Mouse (Mus musculus) heart, embryonic 11.5 days (tissue): Measurements from ENCODE around the gene Gcc2. TPM values are rescaled to one million over a fixed set of nuclear protein-coding genes. Genes with fewer than 3 reads are reported as not detected.
A peak's percentile ranks its signal among the peaks of the same experiment; 100 is the strongest.
"Not testable (repeated sequence)": the region's sequence is repeated elsewhere in the genome, so short reads cannot be mapped to it uniquely, and the experiment has no call there.

ENCODE experiments used
- ATAC-seq: fragments of 200-750 bp; cut with Nextera tagmentation; replicated peaks from 2 replicates; pipeline ENCODE4 v1.8.0; 2017; ENCODE audit warnings: moderate library complexity; ENCODE audit not compliant: insufficient number of reproducible peaks, low FRiP score, low TSS enrichment
- H3K27ac ChIP-seq: fragments of 300-500 bp; sonication (generic); 2 replicates; pipeline ENCODE4 v1.5.1; 2014; ENCODE audit warnings: mild to moderate bottlenecking, low read depth, low read length
- H3K27me3 ChIP-seq: fragments of 300-500 bp; sonication (generic); 2 replicates; pipeline ENCODE4 v1.6.1; 2014; ENCODE audit warnings: mild to moderate bottlenecking, low read length, mixed read lengths; ENCODE audit not compliant: control insufficient read depth, insufficient read depth
- H3K36me3 ChIP-seq: fragments of 300-500 bp; sonication (generic); 2 replicates; pipeline ENCODE4 v1.6.1; 2014; ENCODE audit warnings: mild to moderate bottlenecking, low read length, moderate library complexity, mixed read lengths; ENCODE audit not compliant: control insufficient read depth, insufficient read depth
- H3K4me1 ChIP-seq: fragments of 300-500 bp; sonication (generic); 2 replicates; pipeline ENCODE4 v1.6.1; 2014; ENCODE audit warnings: low read length; ENCODE audit not compliant: control insufficient read depth, insufficient read depth
- H3K4me2 ChIP-seq: fragments of 300-500 bp; sonication (generic); 2 replicates; pipeline ENCODE4 v1.6.1; 2014; ENCODE audit warnings: mild to moderate bottlenecking, moderate library complexity
- H3K4me3 ChIP-seq: fragments of 300-500 bp; sonication (generic); 2 replicates; pipeline ENCODE4 v1.5.1; 2014; ENCODE audit warnings: low read depth, low read length
- H3K9ac ChIP-seq: fragments of 300-500 bp; sonication (generic); 2 replicates; pipeline ENCODE4 v1.6.1; 2014; ENCODE audit warnings: mild to moderate bottlenecking, low read depth, low read length, moderate library complexity
- H3K9me3 ChIP-seq: fragments of 300-500 bp; sonication (generic); replicated peaks from 2 replicates; pipeline ENCODE4 v1.6.1; 2016; ENCODE audit warnings: low read length; ENCODE audit not compliant: control insufficient read depth
- whole genome bisulfite sequencing: fragments of 180-500 bp; shearing (Covaris S2); extraction: QIAGEN DNeasy Blood & Tissue Kit; methylation state at CpG from one replicate; pipeline ENCODE4 v1.1.7; 2014; ENCODE audit not compliant: insufficient replicate concordance; 5-methylcytosine and 5-hydroxymethylcytosine counted together
- polyA plus RNA-seq: library from polyadenylated mRNA; unstranded; fragments of >200 nt; fragmentation: Nextera tagmentation; extraction: Ambion mirVana; gene quantifications from 2 replicates; pipeline ENCODE4 v1.2.1, GENCODE M21; 2014

The Gcc2 gene
- polyA plus RNA-seq, 1 experiment from 2014 or later, result 42.6 TPM

DNA sequence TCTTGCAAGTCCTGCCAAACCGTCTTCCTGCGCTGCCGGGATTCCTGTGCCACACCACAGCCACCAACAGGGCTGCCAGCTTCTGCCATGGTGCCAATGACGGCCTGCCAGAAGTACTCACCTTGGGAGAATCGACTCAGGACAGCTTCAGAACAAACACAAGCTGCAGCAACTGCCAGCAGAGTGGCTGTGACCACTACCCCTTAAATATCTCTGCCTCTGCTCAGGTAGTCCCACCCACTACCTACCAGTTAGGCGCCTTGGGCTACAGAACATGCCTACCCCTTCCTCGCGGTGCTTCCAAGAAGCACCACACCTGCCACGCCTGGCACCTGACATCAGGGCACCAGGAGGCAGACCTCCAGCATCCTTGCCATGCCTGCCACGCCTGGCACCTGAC lies 18.7 kb upstream of the Gcc2 start, which contains the start of gene Gm4981:
Gene Gm4981 (minus strand): TSS at position 89 of the 400 bp plus-strand sequence.
- no peak for ATAC-seq
- no peaks in the 10 kb centered on the region for H3K36me3 ChIP-seq
- no peak within 1 kb of the TSS for H3K4me2 ChIP-seq
- H3K4me1 ChIP-seq, result no peaks in the 10 kb centered on the region
- no peak within 1 kb of the TSS for H3K27ac ChIP-seq
- H3K9me3 ChIP-seq, result peaks cover 22% of the 10 kb centered on the region
- WGBS, result 77% methylated on average over 10 of the region's 10 CpGs
- H3K4me3 ChIP-seq, result no peak within 1 kb of the TSS
- no peak within 1 kb of the TSS for H3K9ac ChIP-seq
- H3K27me3 ChIP-seq, result no peaks in the 10 kb centered on the region

DNA sequence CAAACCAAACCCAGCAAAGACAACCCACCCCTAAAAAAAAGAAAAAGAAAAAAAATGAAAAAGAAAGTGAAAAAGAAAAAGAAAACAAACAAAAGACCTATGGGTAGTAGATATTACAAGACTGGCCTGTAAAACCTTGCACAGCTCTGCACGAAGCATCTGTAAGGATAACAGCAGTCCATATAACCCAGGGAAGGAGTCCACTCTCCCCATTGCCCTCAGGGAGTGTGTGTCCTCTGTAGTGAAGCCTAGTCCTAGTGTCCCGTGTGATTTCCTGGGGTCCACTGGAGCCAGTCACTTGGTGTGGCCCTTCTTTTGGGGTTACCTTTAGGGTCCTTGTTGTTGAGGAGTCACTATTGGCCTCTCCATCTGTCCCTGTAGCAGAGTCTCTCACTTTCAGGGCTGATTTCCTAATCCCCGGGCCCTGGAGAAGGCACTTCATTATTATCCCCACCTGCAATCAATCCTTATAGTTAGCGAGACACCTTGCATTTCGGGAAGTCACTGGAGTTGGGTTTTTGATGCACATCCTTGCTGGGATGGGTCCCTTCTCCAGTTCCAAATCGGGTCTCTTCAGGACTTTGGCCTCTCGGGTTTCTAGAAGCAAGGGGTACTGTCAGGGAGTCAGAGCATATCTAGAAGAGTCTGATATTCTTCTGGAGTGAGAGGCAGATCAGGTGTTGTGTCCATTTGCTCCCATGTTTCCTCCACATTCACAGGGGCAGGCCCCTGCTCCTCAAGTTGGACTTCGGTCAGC lies 16.1 kb upstream of the Gcc2 start:
- not testable (repeated sequence) for H3K27ac ChIP-seq, H3K27me3 ChIP-seq, H3K9ac ChIP-seq, H3K4me1 ChIP-seq, H3K4me2 ChIP-seq, H3K4me3 ChIP-seq, H3K36me3 ChIP-seq
- ATAC-seq, result peak; percentile 77
- WGBS, result 71% methylated on average over 8 of the region's 8 CpGs
- H3K9me3 ChIP-seq, result peaks cover 11% of the 10 kb centered on the region; the same call in 1 of the 2 replicates

GRCm38 (mm10) chr10:58249535-58249934 lies 5.8 kb upstream of the Gcc2 start:
- H3K9me3 ChIP-seq, result no peaks in the 10 kb centered on the region
- H3K27me3 ChIP-seq, result no peaks in the 10 kb centered on the region
- no peaks in the 10 kb centered on the region for H3K4me1 ChIP-seq
- 19% methylated on average over 1 of the region's 1 CpGs for WGBS
- no peak overlapping the region for H3K27ac ChIP-seq
- H3K4me2 ChIP-seq, result no peak overlapping the region
- no peak for ATAC-seq
- no peaks in the 10 kb centered on the region for H3K36me3 ChIP-seq
- H3K9ac ChIP-seq, result no peak overlapping the region
- H3K4me3 ChIP-seq, result no peak overlapping the region

DNA sequence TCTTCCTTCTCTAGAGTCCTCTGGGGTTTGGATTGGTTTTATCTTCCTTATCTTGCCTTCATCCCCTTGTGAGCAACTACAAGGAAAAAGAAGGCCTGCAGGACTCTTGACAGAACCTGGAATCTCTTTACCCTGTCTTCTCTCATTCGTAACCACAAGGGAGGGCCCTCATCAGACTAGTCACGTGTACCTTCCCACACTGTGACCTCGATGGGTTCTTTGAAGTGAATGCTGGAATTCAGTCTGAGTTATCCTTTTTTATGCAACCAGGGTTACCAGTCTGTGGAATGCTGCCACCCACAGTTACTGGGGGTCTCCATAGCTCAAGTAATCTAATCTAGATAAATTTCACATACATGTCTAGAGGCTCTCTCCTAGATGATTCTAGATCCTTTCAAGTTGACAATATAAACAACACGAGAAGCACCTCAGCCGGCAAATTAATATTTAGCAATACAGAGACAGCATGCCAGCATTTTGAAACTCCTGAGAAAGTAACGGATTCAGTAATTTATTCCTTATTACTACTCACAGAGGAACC lies 592 bp upstream of the Gcc2 start:
- Histone ChIP-seq H3K4me2 (peak overlapping the region; percentile 72), H3K27me3 (no peaks in the 10 kb centered on the region), H3K9me3 (no peaks in the 10 kb centered on the region), H3K4me1 (peaks cover 3% of the 10 kb centered on the region; the same call in 1 of the 2 replicates), H3K4me3 (peak overlapping the region; percentile 87), H3K36me3 (no peaks in the 10 kb centered on the region; the same call in 1 of the 2 replicates), H3K9ac (peak overlapping the region; percentile 83), H3K27ac (no peak overlapping the region)
- 46% methylated on average over 6 of the region's 6 CpGs for WGBS
- no peak for ATAC-seq

DNA sequence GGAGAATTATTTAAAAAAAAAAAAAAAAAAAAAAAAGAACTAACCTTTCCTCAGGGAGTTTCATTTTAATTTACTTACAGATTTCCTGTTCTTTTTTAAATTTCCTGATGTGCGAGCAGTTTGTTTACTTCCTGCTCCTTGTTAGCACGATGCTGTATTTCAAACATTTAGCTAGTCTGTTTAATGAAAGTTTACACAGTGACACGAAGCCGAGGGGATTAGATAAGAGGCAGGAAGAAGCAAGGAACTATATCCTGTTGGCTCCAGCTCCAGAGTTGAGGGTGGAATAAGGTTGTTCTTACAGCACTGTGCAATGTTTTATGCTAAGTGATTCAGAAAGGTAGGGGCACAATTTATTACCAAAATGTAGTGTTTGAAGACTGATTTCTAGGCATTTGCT lies 657 bp downstream of the Gcc2 start:
- ATAC-seq, result no peak
- no peaks in the 10 kb centered on the region for H3K27me3 ChIP-seq
- no peaks in the 10 kb centered on the region for H3K9me3 ChIP-seq
- peaks cover 3% of the 10 kb centered on the region; the same call in 1 of the 2 replicates for H3K4me1 ChIP-seq
- H3K27ac ChIP-seq, result peak overlapping the region; percentile 66
- WGBS, result 5% methylated on average over 4 of the region's 4 CpGs
- peak overlapping the region; percentile 83 for H3K9ac ChIP-seq
- peak overlapping the region; percentile 87 for H3K4me3 ChIP-seq
- peak overlapping the region; percentile 72 for H3K4me2 ChIP-seq
- H3K36me3 ChIP-seq, result peaks cover 3% of the 10 kb centered on the region

- H3K27ac ChIP-seq, result no peak overlapping the region
- peaks cover 3% of the 10 kb centered on the region; the same call in 1 of the 2 replicates for H3K4me1 ChIP-seq
- H3K4me2 ChIP-seq, result no peak overlapping the region
- H3K27me3 ChIP-seq, result no peaks in the 10 kb centered on the region
- 72% methylated on average over 5 of the region's 5 CpGs for WGBS
- ATAC-seq, result no peak
- H3K9me3 ChIP-seq, result no peaks in the 10 kb centered on the region
- H3K9ac ChIP-seq, result no peak overlapping the region
- no peak overlapping the region for H3K4me3 ChIP-seq
- peaks cover 11% of the 10 kb centered on the region for H3K36me3 ChIP-seq
Observed at GRCm38 (mm10) chr10:58258466-58258865, 3.2 kb downstream of the Gcc2 start.

DNA sequence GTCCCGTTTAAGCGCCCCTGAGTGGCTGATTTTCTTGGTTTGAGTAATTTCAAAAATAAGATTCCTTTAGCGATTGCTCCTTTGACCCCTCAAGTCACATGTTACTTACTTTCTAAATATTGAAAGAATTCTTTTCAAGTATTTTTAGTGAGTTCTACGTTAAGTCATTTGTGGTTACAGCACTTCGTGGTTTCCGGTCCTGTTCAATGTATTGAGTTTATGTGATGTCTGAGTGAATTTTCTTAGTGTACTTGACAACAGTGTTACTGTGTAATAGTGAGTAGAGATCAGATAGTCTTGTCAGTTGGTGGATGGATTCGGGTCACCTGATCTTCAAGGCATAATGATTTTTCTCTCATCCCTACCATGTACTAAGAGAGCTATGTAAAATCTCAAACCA lies 26.9 kb downstream of the Gcc2 start:
- Histone ChIP-seq H3K36me3 (peaks cover 19% of the 10 kb centered on the region), H3K4me2 (no peak overlapping the region), H3K4me3 (no peak overlapping the region), H3K9me3 (no peaks in the 10 kb centered on the region), H3K9ac (no peak overlapping the region), H3K27me3 (no peaks in the 10 kb centered on the region), H3K27ac (no peak overlapping the region), H3K4me1 (no peaks in the 10 kb centered on the region)
- ATAC-seq, result no peak
- 90% methylated on average over 7 of the region's 7 CpGs for WGBS

DNA sequence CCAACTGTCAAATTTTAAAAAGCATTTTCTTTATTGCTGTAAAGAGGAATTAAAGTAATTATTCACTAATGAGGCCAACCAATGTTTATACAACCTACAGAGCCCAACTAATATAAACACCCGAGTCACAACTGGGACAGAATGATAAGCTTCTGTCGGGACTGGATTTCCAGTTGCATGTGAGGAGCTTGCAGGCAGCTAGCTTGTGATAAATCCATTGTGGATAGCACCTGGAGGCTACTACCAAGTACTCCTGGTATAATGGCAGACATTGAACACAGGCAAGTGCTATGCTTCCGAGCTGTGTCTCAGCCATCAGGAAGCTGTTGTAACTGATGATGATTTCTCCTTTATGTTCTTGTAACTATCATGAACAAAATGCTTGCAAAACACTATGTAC lies 35.4 kb downstream of the Gcc2 start:
- Histone ChIP-seq H3K4me2 (no peak overlapping the region), H3K9ac (no peak overlapping the region), H3K36me3 (peaks cover 29% of the 10 kb centered on the region), H3K4me3 (no peak overlapping the region), H3K9me3 (no peaks in the 10 kb centered on the region), H3K4me1 (no peaks in the 10 kb centered on the region), H3K27ac (no peak overlapping the region), H3K27me3 (no peaks in the 10 kb centered on the region)
- 47% methylated on average over 3 of the region's 3 CpGs for WGBS
- ATAC-seq, result no peak

DNA sequence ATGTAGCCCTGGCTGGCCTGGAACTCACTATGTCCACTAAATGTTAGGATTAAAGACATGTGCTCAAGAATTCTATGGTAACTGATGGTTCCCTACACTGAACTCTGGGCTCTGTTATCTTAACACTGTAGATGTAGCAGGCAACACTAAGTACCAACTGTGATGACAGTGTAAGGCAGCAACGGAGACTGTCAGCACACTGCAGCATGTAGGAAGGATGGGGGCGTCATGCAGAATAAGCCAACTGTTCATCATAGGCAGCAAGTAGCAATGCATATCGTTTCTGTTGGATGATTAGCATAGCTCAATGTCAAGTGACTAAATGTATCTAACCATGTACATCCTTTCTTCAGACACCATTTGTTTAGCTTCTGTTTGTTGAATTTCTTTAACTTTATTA lies 38.9 kb downstream of the Gcc2 start:
- no peak overlapping the region for H3K4me2 ChIP-seq
- no peak overlapping the region for H3K4me3 ChIP-seq
- no peaks in the 10 kb centered on the region for H3K4me1 ChIP-seq
- no peaks in the 10 kb centered on the region for H3K27me3 ChIP-seq
- no peak overlapping the region for H3K9ac ChIP-seq
- H3K27ac ChIP-seq, result no peak overlapping the region
- no peaks in the 10 kb centered on the region for H3K9me3 ChIP-seq
- 90% methylated on average over 3 of the region's 3 CpGs for WGBS
- no peak for ATAC-seq
- peaks cover 42% of the 10 kb centered on the region for H3K36me3 ChIP-seq
